Mouse (Mus musculus) brain, embryonic 14.5 days (tissue): Measurements from ENCODE around the gene Spsb1. TPM values are rescaled to one million over a fixed set of nuclear protein-coding genes. Genes with fewer than 3 reads are reported as not detected.

Source experiments
- DNase-seq: peaks from one replicate; pipeline ENCODE4 v3.0.0-alpha.2; 2011; ENCODE audit warnings: low read depth
- CTCF ChIP-seq: fragments of 200-500 bp; IDR thresholded peaks from 2 replicates; pipeline ENCODE4 v1.5.1; 2012; ENCODE audit warnings: inconsistent platforms, mild to moderate bottlenecking, moderate library complexity, borderline replicate concordance; ENCODE audit not compliant: insufficient read depth, insufficient read length; ENCODE audit errors: extremely low read depth
- POLR2A ChIP-seq: fragments of 200-500 bp; IDR thresholded peaks from 2 replicates; pipeline ENCODE4 v1.6.1; 2012; ENCODE audit warnings: mild to moderate bottlenecking, inconsistent platforms, borderline replicate concordance; ENCODE audit not compliant: poor library complexity, insufficient read depth, insufficient read length, severe bottlenecking; ENCODE audit errors: extremely low read depth
- polyA plus RNA-seq: library from polyadenylated mRNA; depleted of rRNA; stranded (reverse); fragments of >200 nt; gene quantifications from 2 replicates; pipeline ENCODE4 v1.2.3, GENCODE M21; 2012

Gene Spsb1
- polyA plus RNA-seq, 1 experiment = 6.4 TPM

GRCm38 (mm10) chr4:149977801-149978544 is 23.1 kb upstream of the Spsb1 start:
- TF ChIP-seq CTCF = no peak
- TF ChIP-seq POLR2A = no peak
- DNase-seq = peak; percentile 58

- no peak for TF ChIP-seq CTCF
- no peak for TF ChIP-seq POLR2A
- DNase-seq = no peak
Measured at GRCm38 (mm10) chr4:149977181-149977580, 22.3 kb upstream of the Spsb1 start.

- TF ChIP-seq CTCF = no peak
- TF ChIP-seq POLR2A = no peak
- peak; percentile 35 for DNase-seq
Measured at GRCm38 (mm10) chr4:149975730-149976254, 20.9 kb upstream of the Spsb1 start.

- no peak for DNase-seq
- TF ChIP-seq POLR2A (no peak), CTCF (no peak)
Measured at GRCm38 (mm10) chr4:149975291-149975690, 20.4 kb upstream of the Spsb1 start.

GRCm38 (mm10) chr4:149971393-149971792 is 16.6 kb upstream of the Spsb1 start:
- DNase-seq = no peak
- TF ChIP-seq POLR2A (no peak), CTCF (no peak)

- TF ChIP-seq POLR2A (no peak), CTCF (no peak)
- no peak for DNase-seq
Measured at GRCm38 (mm10) chr4:149968526-149968925, 13.7 kb upstream of the Spsb1 start.

GRCm38 (mm10) chr4:149966963-149967362 is 12.1 kb upstream of the Spsb1 start:
- DNase-seq = no peak
- TF ChIP-seq CTCF (no peak), POLR2A (no peak)

GRCm38 (mm10) chr4:149966252-149966651 is 11.4 kb upstream of the Spsb1 start:
- no peak for TF ChIP-seq POLR2A
- TF ChIP-seq CTCF = no peak
- DNase-seq = peak; percentile 74

GRCm38 (mm10) chr4:149965672-149966071 is 10.8 kb upstream of the Spsb1 start:
- DNase-seq = no peak
- TF ChIP-seq POLR2A (no peak), CTCF (no peak)

GRCm38 (mm10) chr4:149965242-149965641 is 10.4 kb upstream of the Spsb1 start:
- no peak for DNase-seq
- TF ChIP-seq POLR2A = no peak
- no peak for TF ChIP-seq CTCF

GRCm38 (mm10) chr4:149964770-149965169 is 9.9 kb upstream of the Spsb1 start:
- no peak for DNase-seq
- no peak for TF ChIP-seq CTCF
- no peak for TF ChIP-seq POLR2A

GRCm38 (mm10) chr4:149964285-149964684 is 9.4 kb upstream of the Spsb1 start:
- no peak for DNase-seq
- TF ChIP-seq CTCF (no peak), POLR2A (no peak)
